Mouse (Mus musculus): ENCODE measurements at regions not wholly inside any gene's neighbourhood (a gene's known extent, or its start where the extent isn't known, plus 50 kb on each side); places are given as distances from the start of the nearest gene placed in this dataset.

- no peak for DNase-seq (ENCODE audit: low spot score in 2 of 2)
These were observed 108.7 kb downstream of the Dyrk2 start for GRCm38 (mm10) chr10:118761101-118761868.

- DNase-seq (ENCODE audit: low spot score in 2 of 2), result no peak
These were observed 105.0 kb downstream of the Dyrk2 start for GRCm38 (mm10) chr10:118765051-118765450.

DNA sequence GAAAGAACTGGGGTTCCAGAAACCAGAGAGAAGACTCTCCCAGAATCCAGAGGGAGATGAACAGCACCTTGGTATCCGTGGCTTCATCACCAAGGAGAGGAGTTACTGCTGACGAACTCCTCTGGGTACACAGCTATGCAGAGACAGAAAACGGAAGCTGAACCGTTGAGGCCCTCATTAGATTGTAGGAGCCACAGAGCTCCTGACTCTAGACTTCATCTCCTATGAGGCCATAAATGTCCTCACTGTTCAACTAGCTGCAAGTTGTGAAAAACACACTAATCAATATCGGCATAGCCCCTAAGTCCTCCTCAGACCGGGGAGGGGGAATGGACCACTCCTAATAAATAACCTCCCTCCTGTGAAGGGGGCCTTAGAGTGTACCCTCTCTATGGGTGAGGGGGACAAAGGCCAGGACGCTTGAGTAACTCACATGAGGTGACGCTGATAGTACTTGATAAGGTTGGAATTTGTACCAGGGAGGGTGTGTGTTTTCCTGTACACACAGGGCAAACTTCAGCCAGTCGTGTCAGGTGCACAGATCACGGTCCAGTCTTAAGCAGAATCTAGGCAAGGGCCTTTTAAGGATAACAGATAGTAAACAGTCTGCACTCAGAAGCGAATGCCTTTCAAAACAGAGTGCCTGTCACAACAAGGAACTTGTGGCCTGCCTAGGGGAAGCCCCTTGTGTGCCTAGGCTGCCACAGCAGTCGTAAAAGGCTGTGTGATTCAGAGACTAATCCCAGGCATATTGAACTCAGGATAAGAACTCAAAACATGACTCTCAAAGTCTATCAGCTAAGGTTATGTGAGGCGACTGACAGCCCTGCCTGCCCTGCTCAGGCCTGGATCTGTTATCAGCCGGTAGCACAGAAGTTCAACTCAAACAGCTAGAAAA, 104.2 kb downstream of the Dyrk2 start:
- no peak for DNase-seq (ENCODE audit: low spot score in 2 of 2)

DNA sequence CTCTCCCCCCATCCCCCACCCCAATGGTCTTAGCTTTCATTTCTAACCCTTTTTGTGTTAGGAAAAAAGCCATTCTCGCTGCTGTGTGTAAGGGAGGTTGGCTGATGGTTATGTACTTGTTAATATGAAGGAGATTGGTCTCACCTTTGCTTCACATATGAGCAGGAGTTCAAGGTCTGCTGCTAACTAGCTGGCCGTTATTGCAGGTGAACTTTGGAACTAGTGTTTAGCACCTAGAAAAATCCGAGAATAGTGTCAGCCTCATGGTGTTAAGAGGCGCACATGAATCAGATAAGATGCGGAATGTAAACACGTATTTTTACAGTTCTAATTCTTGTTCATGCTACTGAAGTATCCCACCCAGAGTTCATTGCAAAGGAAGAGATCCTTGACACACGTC, 103.2 kb downstream of the Dyrk2 start:
- DNase-seq (ENCODE audit: low spot score in 2 of 2), result no peak

- no peak for DNase-seq (ENCODE audit: low spot score in 2 of 2)
These were observed 100.3 kb downstream of the Dyrk2 start for GRCm38 (mm10) chr10:118769751-118770150.

DNA sequence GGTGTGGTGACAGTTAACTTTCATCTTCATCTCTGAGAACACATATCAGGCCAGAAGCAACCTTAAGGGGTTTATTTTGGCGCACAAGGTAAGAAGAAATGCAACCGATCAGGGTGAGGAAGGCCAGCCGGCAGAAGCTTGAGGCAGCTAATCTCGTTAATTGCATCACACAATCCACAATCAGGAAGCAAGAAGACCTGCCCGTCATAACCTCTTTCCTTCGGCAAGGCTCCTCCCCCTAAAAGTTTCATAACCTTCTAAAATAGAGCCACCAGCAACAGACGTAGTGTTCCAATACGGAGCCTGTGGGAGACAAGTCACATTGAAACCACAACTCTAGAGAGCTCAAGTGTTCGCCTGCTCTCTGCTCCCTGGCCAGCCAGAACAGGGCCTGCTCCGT, 91.4 kb downstream of the Dyrk2 start:
- DNase-seq (ENCODE audit: low spot score in 2 of 2), result no peak

GRCm38 (mm10) chr10:118780831-118781569, 89.0 kb downstream of the Dyrk2 start:
- DNase-seq (ENCODE audit: low spot score in 2 of 2), result no peak

DNA sequence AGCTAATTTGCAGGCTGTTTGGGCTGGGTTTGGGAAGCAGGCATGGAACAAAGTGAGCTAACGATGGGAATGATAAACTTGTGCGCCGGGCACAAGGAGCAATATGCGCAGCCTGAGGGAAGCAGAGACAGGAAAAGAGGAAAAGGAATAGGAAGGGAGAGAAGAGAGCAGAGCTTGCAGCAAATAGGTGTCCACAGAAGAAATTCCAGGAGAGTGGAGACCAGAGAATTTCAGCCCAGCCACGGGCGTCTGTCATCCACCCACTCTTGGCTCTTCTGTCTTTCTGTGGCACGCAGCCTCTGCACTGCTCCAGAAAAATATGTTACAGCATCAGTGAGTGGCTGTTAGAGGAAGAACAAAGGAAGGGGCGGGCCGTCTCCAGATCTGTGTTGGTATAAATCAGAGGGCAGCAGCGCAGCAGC, 88.2 kb downstream of the Dyrk2 start:
- DNase-seq (ENCODE audit: low spot score in 2 of 2), result peak; percentile 39 to 61

DNA sequence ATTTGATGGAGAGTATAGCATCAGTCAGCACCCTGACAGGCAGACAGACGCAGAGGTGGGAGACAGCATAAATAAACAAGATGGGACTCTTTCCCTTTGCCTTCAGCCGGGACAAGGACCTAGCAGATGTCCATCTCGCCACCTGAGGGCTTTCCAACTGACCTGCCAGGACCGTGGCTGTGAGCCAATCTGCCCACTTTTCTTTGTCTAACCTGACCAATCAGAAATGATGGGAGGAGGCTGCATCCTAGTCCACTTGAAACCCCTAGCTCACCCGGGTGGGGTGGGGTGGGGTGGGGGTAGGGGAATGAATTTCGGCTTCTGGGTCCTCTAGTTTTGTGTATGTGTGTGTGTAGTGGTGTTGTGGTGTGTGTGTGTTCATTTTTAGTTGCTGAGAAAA, 87.4 kb downstream of the Dyrk2 start:
- DNase-seq (ENCODE audit: low spot score in 2 of 2), result no peak

GRCm38 (mm10) chr10:118787280-118787690, 82.7 kb downstream of the Dyrk2 start:
- no peak for DNase-seq (ENCODE audit: low spot score in 2 of 2)

- DNase-seq (ENCODE audit: low spot score in 2 of 2), result peak; percentile 7 to 33
These were observed 77.5 kb downstream of the Dyrk2 start for GRCm38 (mm10) chr10:118792352-118793100.

- no peak for DNase-seq (ENCODE audit: low spot score in 2 of 2)
These were observed 76.2 kb downstream of the Dyrk2 start for GRCm38 (mm10) chr10:118793794-118794193.

- DNase-seq (ENCODE audit: low spot score in 2 of 2), result no peak
These were observed 75.5 kb downstream of the Dyrk2 start for GRCm38 (mm10) chr10:118794395-118795060.

DNA sequence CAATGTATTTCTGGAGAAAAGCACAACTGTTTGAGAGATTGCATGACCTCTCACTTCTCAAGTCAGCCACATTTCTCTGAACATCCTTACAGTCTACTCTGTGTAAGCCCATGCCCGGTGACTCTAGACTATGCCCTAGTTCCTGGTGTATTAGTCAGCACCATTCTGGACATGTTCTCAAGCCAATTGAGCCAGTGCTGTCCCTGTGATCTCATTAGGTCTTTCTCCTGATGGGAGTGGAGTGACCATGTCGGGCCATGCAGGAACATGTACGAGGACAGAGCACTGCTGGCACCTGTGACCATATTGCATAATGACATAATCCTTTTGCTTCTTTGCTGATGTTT, 75.0 kb downstream of the Dyrk2 start:
- no peak for DNase-seq (ENCODE audit: low spot score in 2 of 2)

GRCm38 (mm10) chr10:118796512-118796911, 73.5 kb downstream of the Dyrk2 start:
- DNase-seq (ENCODE audit: low spot score in 2 of 2), result no peak

- DNase-seq (ENCODE audit: low spot score in 2 of 2), result no peak
These were observed 72.8 kb downstream of the Dyrk2 start for GRCm38 (mm10) chr10:118797256-118797655.

DNA sequence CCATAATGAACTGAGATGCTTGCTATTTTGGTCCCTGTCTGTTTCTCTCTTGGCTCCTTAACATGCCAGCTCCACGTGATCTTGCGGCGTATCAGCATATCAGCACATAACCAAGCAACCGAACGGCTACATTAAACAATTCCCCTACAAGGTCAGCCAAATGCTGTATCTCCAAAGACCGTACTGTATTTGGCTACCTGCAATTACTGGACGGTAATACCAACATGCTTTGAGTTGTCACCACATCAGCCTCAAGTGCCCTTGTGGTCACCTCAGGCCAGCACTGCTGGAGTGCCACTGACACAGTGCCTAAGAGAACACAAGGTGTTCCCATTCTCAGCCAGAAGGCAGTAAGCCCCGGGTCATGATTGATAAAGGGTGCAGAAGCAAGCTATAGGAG, 70.2 kb downstream of the Dyrk2 start:
- DNase-seq (ENCODE audit: low spot score in 2 of 2), result no peak

DNA sequence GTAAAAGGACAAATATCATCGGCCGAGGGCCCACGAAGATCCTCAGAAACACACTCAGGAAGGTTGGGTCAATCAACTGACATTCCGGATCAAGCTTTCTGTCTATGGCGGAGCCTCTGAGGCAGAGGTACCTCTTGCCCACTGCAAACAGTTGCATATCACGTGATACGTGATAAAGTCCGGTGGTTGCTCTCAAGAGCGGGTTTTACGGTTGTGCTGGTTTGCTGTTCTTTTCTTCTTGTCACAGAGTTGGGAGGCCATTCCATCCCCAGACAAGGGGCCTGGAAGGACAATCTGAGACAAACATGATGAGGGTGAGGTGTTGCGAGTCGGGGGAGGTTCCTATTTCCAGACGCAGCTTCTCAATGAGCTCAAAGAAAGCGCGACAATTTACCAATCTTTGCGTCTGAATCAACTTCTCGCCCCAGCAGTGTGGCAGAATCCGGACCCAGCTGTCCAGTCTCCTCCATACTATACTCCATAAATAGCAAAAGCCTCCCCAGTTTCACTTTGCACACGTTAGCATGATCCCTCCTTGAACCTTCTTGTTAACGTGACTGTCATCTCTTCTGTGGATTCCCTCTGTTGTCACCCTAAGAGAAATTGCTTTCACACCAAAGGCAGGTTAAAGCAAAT, 66.0 kb downstream of the Dyrk2 start:
- DNase-seq (ENCODE audit: low spot score in 2 of 2), result no peak

DNA sequence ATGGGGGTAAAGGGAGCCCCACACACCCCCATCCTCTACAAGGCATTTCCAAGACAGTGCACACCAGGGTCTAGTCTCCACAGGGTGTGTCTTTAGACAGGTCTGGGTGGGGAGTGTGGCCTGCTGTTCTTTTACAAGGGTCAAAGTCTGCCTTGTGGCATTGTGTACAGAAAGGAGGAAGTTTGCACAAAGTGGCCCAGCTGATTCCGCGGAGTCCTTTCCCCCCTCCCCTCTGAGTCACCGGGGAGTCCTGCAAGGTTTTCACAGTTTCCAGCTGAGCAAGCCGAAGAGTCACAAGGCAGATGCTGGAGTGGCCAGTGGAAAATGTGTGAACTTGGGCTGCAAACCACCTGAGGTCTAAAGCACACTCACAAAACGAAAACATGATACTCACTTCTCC, 65.4 kb downstream of the Dyrk2 start:
- DNase-seq (ENCODE audit: low spot score in 2 of 2), result no peak

Measured in left cerebral cortex, adult 18-20 months (tissue).